Mouse (Mus musculus) embryonic fibroblast, embryonic 13.5 days (primary cell): ENCODE measurements around the gene Gm20388.

Source experiments
- CTCF ChIP-seq: IDR thresholded peaks from 2 replicates; pipeline ENCODE4 v1.5.1; 2011; ENCODE audit warnings: mild to moderate bottlenecking, control low read depth, low read length, moderate library complexity, borderline replicate concordance; ENCODE audit not compliant: insufficient read depth
- POLR2A ChIP-seq: IDR thresholded peaks from 2 replicates; pipeline ENCODE4 v1.6.1; 2011; ENCODE audit warnings: low read depth, mild to moderate bottlenecking, control low read depth, low read length, moderate library complexity

GRCm38 (mm10) chr8:122807907-122808306 lies 2897.3 kb downstream of the Gm20388 start:
- TF ChIP-seq CTCF = no peak
- TF ChIP-seq POLR2A = no peak
